Mouse (Mus musculus): ENCODE data around the gene Kitl.

Kitl gene

DNA sequence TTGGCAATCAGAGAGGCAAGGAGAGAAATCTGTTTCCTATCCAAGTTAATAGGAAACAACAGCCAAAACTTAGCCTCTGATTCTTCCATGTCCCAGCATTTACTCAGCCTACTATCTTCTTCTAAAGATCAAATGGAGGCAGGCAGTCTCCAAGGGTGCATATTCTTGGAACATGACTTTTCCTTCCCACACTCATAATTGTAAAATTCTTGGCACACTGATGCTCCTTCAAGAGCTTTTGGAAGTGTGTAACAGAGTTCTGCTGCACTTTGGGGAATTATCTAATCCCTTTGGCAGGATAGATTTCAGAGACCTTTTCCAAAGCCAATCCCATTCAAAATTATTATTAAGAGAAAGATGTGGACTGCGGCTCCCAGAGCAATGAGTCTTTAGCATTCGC lies 100.1 kb downstream of the Kitl start:
- DNase-seq (ENCODE audit: low read depth, low spot score) = no peak

DNA sequence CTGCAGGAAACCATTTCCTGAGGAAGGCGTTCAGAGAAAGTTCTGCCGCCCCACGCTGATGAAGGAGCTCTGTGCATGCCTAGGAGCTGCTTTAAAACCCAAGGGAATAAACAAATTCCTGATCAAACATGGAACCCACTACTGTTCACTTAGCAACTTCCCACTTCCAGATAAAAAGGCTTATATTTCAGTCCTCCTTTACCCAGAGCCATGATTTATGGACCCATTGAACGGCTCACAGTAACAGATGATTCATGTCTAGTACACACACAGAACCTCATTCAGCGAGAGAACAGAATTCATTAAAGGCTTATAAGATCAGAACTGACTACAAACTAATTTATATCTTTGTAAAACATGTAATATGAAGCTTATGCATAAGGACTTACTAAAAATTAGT lies 109.0 kb downstream of the Kitl start:
- DNase-seq (ENCODE audit: low read depth, low spot score) = no peak

- DNase-seq (ENCODE audit: low read depth, low spot score) = no peak
Observed at GRCm38 (mm10) chr10:100127837-100128743, 112.7 kb downstream of the Kitl start.

DNA sequence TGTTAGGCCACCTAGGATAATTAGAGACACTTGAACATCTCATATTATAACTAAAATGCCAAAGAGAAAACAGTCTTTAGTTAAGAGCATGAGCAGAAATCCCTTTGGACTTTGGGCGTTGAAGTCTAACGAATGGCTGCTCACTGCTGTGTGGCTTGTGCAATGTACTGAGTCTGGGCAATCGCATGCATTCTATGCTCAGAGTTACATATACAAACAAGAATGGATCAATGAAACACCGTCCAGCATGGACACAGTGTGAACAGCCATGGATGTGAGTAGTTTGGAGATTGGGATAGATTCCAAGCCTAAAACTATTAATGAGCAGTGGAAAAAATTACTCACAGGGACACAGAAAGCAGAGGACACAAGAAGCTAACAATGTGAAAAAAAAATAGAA lies 116.2 kb downstream of the Kitl start:
- DNase-seq (ENCODE audit: low read depth, low spot score) = no peak

DNA sequence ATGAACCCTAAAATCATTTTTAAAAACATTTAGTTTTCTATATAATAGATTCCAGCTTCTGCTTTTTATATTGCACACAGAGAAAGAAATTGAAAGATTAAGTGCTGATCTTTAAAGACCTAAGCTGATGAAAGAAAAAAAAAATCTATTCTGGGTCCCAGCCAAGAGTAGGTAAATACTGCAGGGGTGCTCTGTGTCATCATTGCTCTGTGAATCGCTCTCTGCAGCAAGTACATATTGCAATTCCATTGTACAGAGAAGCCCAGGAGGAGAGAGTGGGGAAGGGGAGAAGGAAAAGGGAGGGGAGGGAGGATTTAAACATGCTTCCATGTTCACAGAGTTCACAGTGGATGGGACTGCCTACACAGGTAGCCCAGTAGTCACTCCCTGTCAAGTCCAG lies 116.9 kb downstream of the Kitl start:
- DNase-seq (ENCODE audit: low read depth, low spot score) = no peak

DNA sequence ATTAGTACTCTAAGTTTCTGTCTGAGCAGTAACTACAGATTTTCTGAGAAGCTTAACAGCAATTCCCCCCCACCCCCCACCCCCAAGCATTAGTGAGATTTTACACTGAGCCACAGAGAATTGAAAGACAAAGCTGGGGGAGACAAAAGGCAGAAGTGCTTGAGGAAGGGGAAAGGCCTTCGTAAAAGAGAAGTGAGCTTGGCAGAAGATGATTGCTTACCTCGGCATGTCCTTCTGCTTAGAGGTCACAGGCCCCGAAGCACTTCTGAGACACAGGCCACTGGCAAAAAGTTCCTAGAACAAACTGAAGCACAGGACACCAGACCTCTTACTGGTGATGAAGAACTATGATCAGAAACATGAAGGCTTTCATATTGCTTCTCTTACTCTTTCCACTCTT lies 123.1 kb downstream of the Kitl start:
- DNase-seq (ENCODE audit: low read depth, low spot score) = no peak

- no peak for DNase-seq (ENCODE audit: low read depth, low spot score)
Observed at GRCm38 (mm10) chr10:100148123-100148522, 132.7 kb downstream of the Kitl start.

All from WW6 (cell line).